Mouse (Mus musculus) bone marrow, adult 2 months (tissue): ENCODE data around the gene Arhgef3. TPM values are rescaled to one million over a fixed set of nuclear protein-coding genes. Genes with fewer than 3 reads are reported as not detected.
A peak's percentile ranks its signal among the peaks of the same experiment; 100 is the strongest.

Source experiments
- H3K27ac ChIP-seq: fragments of 200-500 bp; 2 replicates; pipeline ENCODE4 v1.5.1; 2012; ENCODE audit warnings: low read depth, mild to moderate bottlenecking, control low read depth, inconsistent platforms, low read length; ENCODE audit not compliant: control insufficient read depth, poor library complexity, insufficient read depth
- H3K4me1 ChIP-seq: fragments of 200-500 bp; 2 replicates; pipeline ENCODE4 v1.6.1; 2011; ENCODE audit warnings: low read length; ENCODE audit not compliant: control insufficient read depth, insufficient read depth
- H3K4me3 ChIP-seq: fragments of 200-500 bp; replicated peaks from 2 replicates; pipeline ENCODE3; 2011; ENCODE audit warnings: mild to moderate bottlenecking, low read depth, low read length, control low read depth; ENCODE audit not compliant: control insufficient read depth
- CTCF ChIP-seq: fragments of 200-500 bp; IDR thresholded peaks from 2 replicates; pipeline ENCODE4 v1.5.1; 2011; ENCODE audit warnings: low read length, control low read depth; ENCODE audit not compliant: control insufficient read depth, insufficient read depth
- POLR2A ChIP-seq: fragments of 200-500 bp; IDR thresholded peaks from 2 replicates; pipeline ENCODE4 v1.6.1; 2011; ENCODE audit warnings: low read depth, mild to moderate bottlenecking, control low read depth, low read length, borderline replicate concordance; ENCODE audit not compliant: control insufficient read depth
- WGBS: fragments of 180-500 bp; shearing (Covaris S2); methylation state at CpG from one replicate; pipeline ENCODE4 v1.1.7; 2018; 5-methylcytosine and 5-hydroxymethylcytosine counted together
- polyA plus RNA-seq: library from polyadenylated mRNA; stranded (reverse); fragments of >200 nt; gene quantifications from 2 replicates; pipeline ENCODE4 v1.2.4, GENCODE M21; 2011; ENCODE audit warnings: low replicate concordance; ENCODE audit not compliant: missing spikeins, insufficient read depth, insufficient read length

The Arhgef3 gene
- polyA plus RNA-seq, 1 experiment = 14.3 TPM

DNA sequence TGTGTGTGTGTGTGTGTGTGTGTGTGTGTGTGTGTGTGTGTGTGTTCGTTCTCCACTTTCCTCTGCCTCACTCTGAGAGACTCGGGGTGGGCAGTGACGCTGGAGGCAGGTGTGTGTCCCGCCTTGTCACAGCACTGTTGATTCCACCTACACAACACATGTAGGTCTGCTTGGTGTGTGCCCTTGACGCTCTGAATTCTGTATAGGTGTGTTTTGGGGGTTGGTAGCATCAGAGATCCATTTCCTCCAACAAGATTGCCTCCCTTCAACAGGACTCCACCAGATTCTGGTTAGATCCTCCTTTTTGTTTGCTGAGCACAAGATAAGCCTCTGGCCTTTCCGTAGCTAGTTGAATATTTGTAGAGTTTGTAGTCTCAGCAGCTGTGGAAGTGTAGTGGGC lies 222.5 kb downstream of the Arhgef3 start:
- Histone ChIP-seq H3K4me1 (peaks cover 6% of the 10 kb centered on the region; the same call in 1 of the 2 replicates), H3K4me3 (peak overlapping the region; percentile 68), H3K27ac (peak overlapping the region; percentile 13; the same call in 1 of the 2 replicates)
- WGBS = 3% methylated on average over 6 of the region's 6 CpGs
- TF ChIP-seq CTCF (no peak), POLR2A (no peak)

DNA sequence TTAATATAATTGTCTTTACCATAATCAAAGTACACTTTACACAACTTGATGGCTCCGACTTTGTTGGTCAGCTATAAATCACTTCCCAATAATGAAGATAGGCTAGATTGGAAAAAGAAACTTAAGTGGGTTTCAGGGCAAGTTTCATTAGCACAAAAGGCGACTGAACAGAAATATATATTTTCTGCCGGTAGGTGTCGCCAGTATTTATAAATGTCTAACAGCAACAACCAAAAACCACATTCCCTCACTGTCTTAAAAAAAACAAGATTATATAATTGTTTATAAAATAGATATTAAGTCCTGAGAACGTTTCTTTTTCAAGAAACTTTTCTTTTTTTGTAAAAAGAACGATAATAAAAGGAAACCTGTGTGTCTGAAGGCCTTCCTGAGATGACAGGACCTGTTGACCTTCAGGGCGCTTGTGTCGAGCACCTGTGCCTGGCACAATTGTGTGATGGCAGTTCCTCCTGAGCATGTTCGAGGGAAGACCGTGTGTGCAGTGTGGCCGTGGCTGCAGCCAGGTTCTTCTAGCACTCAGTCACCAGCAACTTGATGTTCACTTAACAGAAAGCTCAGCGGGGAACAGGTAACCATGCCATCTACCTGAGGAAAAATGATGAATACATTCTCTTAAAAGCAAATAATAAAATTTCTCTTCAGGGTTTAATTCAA lies 223.5 kb downstream of the Arhgef3 start:
- Histone ChIP-seq H3K27ac (peak overlapping the region; percentile 16; the same call in 1 of the 2 replicates), H3K4me3 (peak overlapping the region; percentile 34), H3K4me1 (peaks cover 6% of the 10 kb centered on the region; the same call in 1 of the 2 replicates)
- no peak for TF ChIP-seq POLR2A
- TF ChIP-seq CTCF = peak; percentile 10; the same call in 1 of the 2 replicates
- 21% methylated on average over 12 of the region's 12 CpGs for WGBS

DNA sequence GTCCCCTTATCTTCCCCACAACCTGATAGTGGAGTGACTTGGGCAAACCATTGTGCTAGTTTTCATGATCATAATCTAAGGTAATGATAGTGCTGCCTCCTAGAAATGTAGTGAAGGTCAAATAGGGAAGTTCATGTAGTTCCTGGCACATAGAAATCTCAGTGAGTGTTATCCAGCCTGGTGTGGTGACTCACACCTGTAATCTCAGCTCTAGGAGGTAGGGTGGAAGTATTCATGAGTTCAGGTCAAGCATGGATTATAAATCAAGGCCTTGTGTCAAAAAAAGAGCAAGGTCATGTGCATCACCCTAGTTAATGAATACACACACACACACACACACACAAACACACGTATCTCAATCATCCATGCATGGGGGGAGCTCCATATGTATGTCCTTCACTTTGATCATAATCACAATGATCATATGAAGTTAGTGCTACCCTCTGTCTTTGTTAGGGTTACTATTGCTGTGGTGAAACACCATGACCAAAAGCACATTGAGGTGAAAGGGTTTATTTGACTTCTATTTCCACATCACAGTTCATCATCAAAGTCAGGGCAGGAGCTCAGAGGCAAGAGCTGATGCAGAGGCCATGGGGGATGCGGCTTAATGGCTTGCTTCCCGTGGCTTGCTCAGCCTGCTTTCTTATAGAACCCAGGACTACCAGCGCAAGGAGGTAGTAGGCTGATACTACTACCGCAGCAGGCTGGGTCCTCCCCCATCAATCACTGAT lies 226.2 kb downstream of the Arhgef3 start:
- TF ChIP-seq POLR2A (no peak), CTCF (no peak)
- H3K27ac ChIP-seq = no peak overlapping the region
- no peak overlapping the region for H3K4me3 ChIP-seq
- 37% methylated on average over 5 of the region's 5 CpGs for WGBS
- peaks cover 6% of the 10 kb centered on the region; the same call in 1 of the 2 replicates for H3K4me1 ChIP-seq

DNA sequence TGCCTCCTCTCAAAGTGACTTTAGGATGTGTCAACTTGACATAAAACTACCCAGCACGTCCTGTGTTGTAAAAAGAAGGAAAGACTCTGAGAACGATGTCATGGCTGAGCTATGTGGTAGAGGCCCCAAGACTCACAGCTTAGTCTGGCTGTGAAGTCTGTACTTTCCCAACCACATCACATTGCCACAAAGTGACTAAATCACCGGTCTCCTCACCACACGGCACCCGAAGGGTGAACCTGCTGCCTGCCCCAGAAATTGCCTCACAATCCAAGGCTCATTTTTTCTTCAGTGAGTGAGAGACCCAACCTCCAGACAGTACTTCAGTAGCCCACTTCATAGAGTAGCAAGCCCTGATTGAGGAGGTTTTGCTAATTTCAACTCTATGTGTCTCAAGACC lies 226.8 kb downstream of the Arhgef3 start:
- TF ChIP-seq CTCF (no peak), POLR2A (no peak)
- Histone ChIP-seq H3K4me3 (no peak overlapping the region), H3K4me1 (peaks cover 6% of the 10 kb centered on the region; the same call in 1 of the 2 replicates), H3K27ac (no peak overlapping the region)
- 14% methylated on average over 5 of the region's 5 CpGs for WGBS

DNA sequence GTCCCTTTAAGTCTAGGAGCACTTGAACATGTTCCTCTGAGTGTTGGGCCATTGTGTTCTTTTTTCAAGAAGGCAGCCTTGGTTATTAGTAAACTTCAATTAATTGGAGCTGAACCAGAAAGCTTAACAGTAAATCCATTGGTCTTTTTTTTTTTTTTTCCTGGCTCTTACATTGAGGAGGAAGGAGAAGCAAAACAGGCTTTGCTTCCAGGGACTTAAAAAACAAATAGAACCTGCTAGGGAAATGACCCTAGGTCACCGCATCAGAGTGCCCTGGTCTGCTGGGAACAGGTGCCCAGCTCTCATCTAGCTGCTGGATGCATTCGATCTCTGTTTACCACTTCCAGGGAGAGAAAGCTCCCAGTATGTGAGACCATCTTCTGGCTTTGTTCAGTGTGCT lies 227.8 kb downstream of the Arhgef3 start:
- H3K27ac ChIP-seq = no peak overlapping the region
- no peak overlapping the region for H3K4me3 ChIP-seq
- H3K4me1 ChIP-seq = peaks cover 5% of the 10 kb centered on the region; the same call in 1 of the 2 replicates
- WGBS = 87% methylated on average over 2 of the region's 2 CpGs
- TF ChIP-seq CTCF = no peak
- TF ChIP-seq POLR2A = no peak

DNA sequence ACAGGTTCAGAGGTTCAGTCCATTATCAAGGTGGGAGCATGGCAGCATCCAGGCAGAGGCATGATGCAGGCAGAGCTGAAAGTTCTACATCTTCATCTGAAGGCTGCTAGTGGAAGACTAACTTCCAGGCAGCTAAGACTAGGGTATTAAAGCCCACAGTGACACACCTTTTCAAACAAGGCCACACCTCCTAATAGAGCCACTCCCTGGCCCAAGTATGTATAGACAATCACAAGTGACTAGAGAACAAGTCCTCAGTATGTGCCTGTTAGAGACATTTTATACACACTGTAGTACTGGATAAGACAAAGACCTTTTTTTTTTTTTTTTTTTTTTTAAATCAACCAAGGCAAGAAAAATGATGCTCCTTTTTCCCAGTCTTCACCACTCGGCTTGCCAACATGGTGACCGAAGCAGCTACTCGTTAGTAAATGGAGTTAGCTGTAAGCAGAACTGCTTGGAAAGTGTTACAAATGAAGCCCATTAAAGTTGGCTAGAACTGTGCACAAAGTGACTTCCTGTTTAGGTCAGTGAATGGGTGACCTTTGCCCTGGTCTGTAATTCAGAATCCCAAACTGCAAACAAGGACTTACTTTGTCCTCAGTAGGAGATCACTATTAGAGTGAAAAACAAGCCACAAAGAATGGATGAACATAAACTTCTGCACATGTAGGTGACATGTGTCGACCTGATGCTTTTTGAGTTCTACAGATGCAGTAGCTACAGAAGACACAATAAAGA lies 229.7 kb downstream of the Arhgef3 start:
- Histone ChIP-seq H3K4me1 (peaks cover 5% of the 10 kb centered on the region; the same call in 1 of the 2 replicates), H3K27ac (no peak overlapping the region), H3K4me3 (no peak overlapping the region)
- 79% methylated on average over 4 of the region's 4 CpGs for WGBS
- TF ChIP-seq CTCF (no peak), POLR2A (no peak)

DNA sequence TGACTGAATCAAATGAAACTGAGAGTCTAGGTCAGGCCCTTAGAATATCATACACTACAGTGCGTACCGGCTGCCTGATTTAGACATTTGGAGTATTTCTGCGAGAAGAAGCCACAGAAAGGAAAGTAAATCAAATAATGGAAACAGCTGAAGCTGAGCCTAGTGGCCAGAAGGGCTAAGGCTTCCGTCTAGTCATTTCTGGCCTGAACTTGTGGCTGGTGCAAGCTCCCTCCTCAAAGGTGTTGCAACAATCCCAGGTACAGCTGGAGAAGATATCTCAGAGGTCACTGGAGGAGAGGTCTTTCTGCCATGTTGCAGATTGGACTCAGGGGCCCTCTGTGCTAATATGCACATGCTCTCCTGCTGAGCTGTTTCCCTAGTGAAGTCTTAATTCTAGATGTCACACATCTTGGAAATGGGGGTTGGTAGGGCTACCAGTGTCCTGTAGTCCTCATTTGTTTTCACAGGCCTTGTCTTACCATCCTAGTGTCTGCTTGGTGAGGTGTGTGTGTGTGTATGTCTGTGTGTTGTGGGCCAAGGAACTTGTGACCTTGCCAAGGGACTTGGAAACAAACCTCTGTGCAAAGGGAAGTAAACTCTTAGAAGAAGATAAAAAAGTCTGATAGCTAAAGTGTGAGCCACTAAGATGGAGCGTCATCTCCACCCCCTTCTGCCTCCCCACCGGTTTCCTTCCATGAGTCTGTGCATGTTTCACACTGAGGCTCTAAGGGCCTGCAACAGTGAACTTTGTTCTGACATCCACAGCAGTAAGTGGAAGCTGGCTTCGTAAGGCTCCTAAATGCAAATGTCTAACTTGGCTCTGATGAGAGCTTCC lies 230.6 kb downstream of the Arhgef3 start:
- Histone ChIP-seq H3K4me1 (peaks cover 10% of the 10 kb centered on the region), H3K27ac (no peak overlapping the region), H3K4me3 (no peak overlapping the region)
- TF ChIP-seq POLR2A (no peak), CTCF (no peak)
- WGBS = 34% methylated on average over 7 of the region's 7 CpGs
